Mouse (Mus musculus) myocyte (in vitro differentiated cells): ENCODE measurements around the gene Slc7a8.

ENCODE experiments used
- CEBPB ChIP-seq: IDR thresholded peaks from 2 replicates; pipeline ENCODE4 v1.6.1; 2011; ENCODE audit warnings: mild to moderate bottlenecking, moderate library complexity; ENCODE audit not compliant: poor library complexity, insufficient read depth, severe bottlenecking
- E2F4 ChIP-seq: IDR thresholded peaks from one replicate; pipeline ENCODE4 v1.6.1; 2011; ENCODE audit warnings: mild to moderate bottlenecking, control low read depth, moderate library complexity; ENCODE audit not compliant: insufficient read depth
- MAX ChIP-seq: IDR thresholded peaks from one replicate; pipeline ENCODE4 v1.6.1; 2011; ENCODE audit warnings: low read depth, mild to moderate bottlenecking, control low read depth
- MYOD1 ChIP-seq, 3 experiments: IDR thresholded peaks; one replicate each; pipeline ENCODE4 v1.6.1; 2011; ENCODE audit warnings: control low read depth in 2 of 3, low read depth in 2 of 3, mild to moderate bottlenecking in 2 of 3, moderate library complexity in 1 of 3; ENCODE audit not compliant: insufficient read length in 2 of 3, control insufficient read depth in 1 of 3
- MYOG ChIP-seq, 3 experiments: IDR thresholded peaks; one replicate each; pipeline ENCODE4 v1.6.1; 2011; ENCODE audit warnings: control low read depth in 2 of 3, low read depth in 2 of 3, mild to moderate bottlenecking in 2 of 3; ENCODE audit not compliant: insufficient read length in 2 of 3, control insufficient read depth in 1 of 3, insufficient read depth in 1 of 3
- POLR2A ChIP-seq: IDR thresholded peaks from one replicate; pipeline ENCODE4 v1.6.1; 2011; ENCODE audit warnings: low read depth, mild to moderate bottlenecking, control low read depth, moderate library complexity; ENCODE audit not compliant: insufficient read length
- REST ChIP-seq: IDR thresholded peaks from one replicate; pipeline ENCODE4 v1.6.1; 2011; ENCODE audit warnings: mild to moderate bottlenecking, control low read depth, moderate library complexity; ENCODE audit not compliant: insufficient read depth, insufficient read length
- SRF ChIP-seq: IDR thresholded peaks from one replicate; pipeline ENCODE4 v1.6.1; 2011; ENCODE audit warnings: low read depth; ENCODE audit not compliant: control insufficient read depth, insufficient read length
- TCF12 ChIP-seq: IDR thresholded peaks from one replicate; pipeline ENCODE4 v1.6.1; 2011; ENCODE audit warnings: mild to moderate bottlenecking, control low read depth; ENCODE audit not compliant: poor library complexity, insufficient read depth, severe bottlenecking
- USF1 ChIP-seq: IDR thresholded peaks from one replicate; pipeline ENCODE4 v1.6.1; 2011; ENCODE audit warnings: low read depth, mild to moderate bottlenecking, control low read depth, moderate library complexity

DNA sequence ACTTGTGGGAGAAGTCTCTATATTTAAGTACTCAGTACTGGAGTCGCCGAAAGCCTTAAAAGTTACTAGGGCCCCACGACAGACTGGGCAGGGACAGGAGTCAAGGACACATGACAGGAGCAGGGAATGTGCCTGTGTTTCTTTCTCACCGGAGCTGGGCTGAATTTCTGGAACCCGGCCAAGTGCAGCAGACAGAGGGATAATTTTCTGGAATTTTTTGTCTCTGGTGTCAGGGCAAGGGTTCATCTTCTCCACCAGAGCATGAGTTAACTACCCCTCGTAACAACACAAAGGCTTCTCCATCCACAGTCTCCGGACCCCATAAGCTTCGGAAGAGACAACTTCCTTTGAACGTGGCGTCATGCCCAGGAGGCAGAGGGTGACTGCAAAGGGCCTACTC is 4.7 kb upstream of the Slc7a8 start:
- TF ChIP-seq POLR2A: no peak
- no peak for TF ChIP-seq TCF12
- TF ChIP-seq USF1: no peak
- no peak for TF ChIP-seq MAX
- TF ChIP-seq CEBPB: no peak
- no peak for TF ChIP-seq MYOD1 (IDR thresholded peaks at IDR 0.05; ENCODE audit: control insufficient read depth in 1 of 3, insufficient read length in 2 of 3, low read depth in 2 of 3)
- TF ChIP-seq REST: no peak
- TF ChIP-seq MYOG (IDR thresholded peaks at IDR 0.05; ENCODE audit: control insufficient read depth in 1 of 3, insufficient read depth in 1 of 3, insufficient read length in 2 of 3, low read depth in 2 of 3): no peak
- TF ChIP-seq E2F4: no peak
- no peak for TF ChIP-seq SRF
